Mouse (Mus musculus) kidney, adult 10 weeks (tissue): ENCODE data around the gene Cd300ld5. TPM values are rescaled to one million over a fixed set of nuclear protein-coding genes. Genes with fewer than 3 reads are reported as not detected.

Experiments
- polyA plus RNA-seq: library from polyadenylated mRNA; stranded (reverse); fragments of 350-450 nt; fragmentation: Illumina TruSeq; extraction: RNeasy Lipid Tissue Mini Kit (QIAGEN cat#74804); gene quantifications from one replicate; pipeline ENCODE4 v1.2.3, GENCODE M21; 2014; ENCODE audit warnings: low read depth, low replicate concordance

Cd300ld5 gene
- not detected for polyA plus RNA-seq

GRCm38 (mm10) chr11:115037669-115038068 lies at the start of gene Cd300ld5:
TSS of gene Cd300ld5 (minus strand) at chr11:115037769.

GRCm38 (mm10) chr11:115062077-115062476 lies 24.5 kb upstream of the Cd300ld5 start, which contains the start of gene Cd300e:
TSS of gene Cd300e (minus strand) at chr11:115062177.

GRCm38 (mm10) chr11:115048259-115048658 lies 10.7 kb upstream of the Cd300ld5 start, which contains the start of gene Cd300ld3:
TSS of gene Cd300ld3 (minus strand) at chr11:115048409.

GRCm38 (mm10) chr11:115026912-115027311 lies 10.7 kb downstream of the Cd300ld5 start, which contains the start of gene Cd300ld4:
TSS of gene Cd300ld4 (minus strand) at chr11:115027012.

GRCm38 (mm10) chr11:115016093-115016492 lies 21.5 kb downstream of the Cd300ld5 start, which contains the start of gene Cd300ld2:
TSS of gene Cd300ld2 (minus strand) at chr11:115016193.

GRCm38 (mm10) chr11:115001474-115002040 lies 36.0 kb downstream of the Cd300ld5 start, which contains the start of gene Cd300c2:
TSS of gene Cd300c2 (minus strand) at chr11:115001880.

GRCm38 (mm10) chr11:114989793-114990192 lies 47.8 kb downstream of the Cd300ld5 start, which contains the start of gene Cd300ld:
TSS of gene Cd300ld (minus strand) at chr11:114989922.

Other genes starting within 250 kb of the Cd300ld5 start
- not detected for gene Btbd17, start 241.8 kb downstream of the Cd300ld5 start, polyA plus RNA-seq
- gene Gpr142, start 238.8 kb downstream of the Cd300ld5 start, polyA plus RNA-seq, result not detected
- gene Gprc5c, start 186.6 kb downstream of the Cd300ld5 start, polyA plus RNA-seq, result 24.3 TPM
- 0.36 TPM for gene Cd300a, start 147.7 kb downstream of the Cd300ld5 start, polyA plus RNA-seq
- gene Cd300lb, start 103.4 kb downstream of the Cd300ld5 start, polyA plus RNA-seq, result not detected
- not detected for gene Cd300c, start 68.6 kb downstream of the Cd300ld5 start, polyA plus RNA-seq
- 0.97 TPM for gene Cd300ld, start 47.8 kb downstream of the Cd300ld5 start, polyA plus RNA-seq
- gene Cd300c2, start 35.9 kb downstream of the Cd300ld5 start, polyA plus RNA-seq, result 0.53 TPM
- not detected for gene Cd300ld2, start 21.6 kb downstream of the Cd300ld5 start, polyA plus RNA-seq
- not detected for gene Cd300ld4, start 10.8 kb downstream of the Cd300ld5 start, polyA plus RNA-seq
- not detected for gene Cd300ld3, start 10.6 kb upstream of the Cd300ld5 start, polyA plus RNA-seq
- not detected for gene Cd300e, start 24.4 kb upstream of the Cd300ld5 start, polyA plus RNA-seq
- gene Rab37, start 53.7 kb upstream of the Cd300ld5 start, polyA plus RNA-seq, result not detected
- gene Cd300lf, start 96.2 kb upstream of the Cd300ld5 start, polyA plus RNA-seq, result not detected
- gene Slc9a3r1, start 125.6 kb upstream of the Cd300ld5 start, polyA plus RNA-seq, result 36.7 TPM
- 0.57 TPM for gene Tmem104, start 149.7 kb upstream of the Cd300ld5 start, polyA plus RNA-seq
- gene Nat9, start 150.1 kb upstream of the Cd300ld5 start, polyA plus RNA-seq, result 1.6 TPM
- not detected for gene Grin2c, start 229.5 kb upstream of the Cd300ld5 start, polyA plus RNA-seq
- 2.1 TPM for gene Fdxr, start 239.3 kb upstream of the Cd300ld5 start, polyA plus RNA-seq